Mouse (Mus musculus) adipose tissue, adult 10 weeks (tissue): ENCODE measurements around the gene Cysltr1. TPM values are rescaled to one million over a fixed set of nuclear protein-coding genes. Genes with fewer than 3 reads are reported as not detected.

Source experiments
- polyA plus RNA-seq: library from polyadenylated mRNA; stranded (reverse); fragments of 350-450 nt; fragmentation: Illumina TruSeq; extraction: RNeasy Lipid Tissue Mini Kit (QIAGEN cat#74804); gene quantifications from one replicate; pipeline ENCODE4 v1.2.3, GENCODE M21; 2014; ENCODE audit warnings: low read depth, low replicate concordance

Gene Cysltr1
- 3.7 TPM for polyA plus RNA-seq

DNA sequence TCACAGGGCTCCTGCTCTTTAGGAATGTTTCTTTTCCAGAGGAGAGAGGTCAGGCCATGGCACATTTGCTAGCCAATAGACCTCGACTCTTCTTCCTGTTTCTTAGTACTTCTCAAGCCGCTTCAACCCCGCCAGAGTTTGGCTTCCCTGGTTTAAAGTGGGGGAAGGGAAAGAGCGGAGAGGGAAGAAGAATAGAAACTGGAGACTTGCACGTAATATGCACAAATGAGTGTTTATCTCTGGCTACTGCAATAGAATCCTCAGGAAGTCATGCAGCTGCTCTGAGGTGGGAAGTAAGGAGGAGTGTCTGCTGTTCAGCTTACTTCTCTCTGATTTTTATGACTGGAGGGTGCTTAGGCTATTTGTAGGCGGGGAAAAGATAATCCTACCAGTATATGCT is at the start of gene Cysltr1:
Gene Cysltr1, minus strand, starts transcription at position 294 of the 400 bp plus-strand sequence.

DNA sequence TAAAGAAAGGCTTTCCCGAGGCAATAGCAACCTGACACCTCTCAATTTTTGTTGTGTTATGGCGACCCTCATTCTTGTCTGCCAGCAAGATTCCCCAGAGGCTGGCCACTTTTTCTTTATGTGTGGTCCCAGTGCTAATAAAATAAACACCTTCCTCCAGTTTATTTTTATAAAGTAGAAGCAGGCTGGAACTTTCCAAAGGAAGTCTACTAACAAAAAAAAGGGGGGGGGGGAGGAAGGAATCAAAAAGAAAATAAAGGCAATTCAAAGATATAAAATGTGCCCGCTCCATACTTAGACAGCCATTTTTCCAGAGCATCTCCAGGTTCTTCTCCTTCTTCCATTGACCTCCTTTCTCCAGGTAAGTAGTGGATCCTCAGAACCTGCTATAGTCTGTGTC is 20.6 kb downstream of the Cysltr1 start, which contains the start of gene Gm5127:
Gene Gm5127, plus strand, starts transcription at position 301 of the 400 bp plus-strand sequence.

Other genes starting within 250 kb of the Cysltr1 start
- gene Fndc3c1, start 118.3 kb downstream of the Cysltr1 start, polyA plus RNA-seq, result 0.25 TPM
- not detected for gene Gm5127, start 20.5 kb downstream of the Cysltr1 start, polyA plus RNA-seq
- 1.6 TPM for gene Rtl3, start 237.0 kb upstream of the Cysltr1 start, polyA plus RNA-seq